Mouse (Mus musculus) yolk sac, embryonic 10.5 days (tissue): ENCODE measurements around the gene Fndc8.

Source experiments
- DNase-seq: peaks from one replicate; pipeline ENCODE4 v3.0.0-alpha.2; 2017; ENCODE audit warnings: low spot score

Gene Fndc8

DNA sequence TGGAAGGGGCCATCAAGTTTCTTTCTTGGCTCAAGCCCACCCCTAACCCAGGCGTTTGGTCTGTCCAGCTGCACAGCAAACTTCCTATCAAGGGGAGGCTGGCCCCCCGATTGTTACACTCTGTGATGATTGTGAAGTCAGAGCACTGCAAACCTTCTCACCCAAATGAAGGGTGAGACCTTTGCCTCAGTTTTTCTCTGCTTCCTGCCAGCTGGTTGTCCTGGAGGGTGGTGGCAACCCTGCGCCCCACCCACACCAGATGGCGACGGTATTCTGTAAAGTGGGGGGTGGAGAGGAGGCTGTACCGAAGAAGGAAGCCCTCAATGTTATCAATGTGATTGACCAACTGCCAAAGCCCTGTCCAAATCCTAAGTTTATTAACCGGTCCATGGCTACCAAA, at the start of gene Fndc8:
TSS of gene Fndc8 (plus strand) at position 189 of the 400 bp plus-strand sequence.
- DNase-seq: no peak

DNA sequence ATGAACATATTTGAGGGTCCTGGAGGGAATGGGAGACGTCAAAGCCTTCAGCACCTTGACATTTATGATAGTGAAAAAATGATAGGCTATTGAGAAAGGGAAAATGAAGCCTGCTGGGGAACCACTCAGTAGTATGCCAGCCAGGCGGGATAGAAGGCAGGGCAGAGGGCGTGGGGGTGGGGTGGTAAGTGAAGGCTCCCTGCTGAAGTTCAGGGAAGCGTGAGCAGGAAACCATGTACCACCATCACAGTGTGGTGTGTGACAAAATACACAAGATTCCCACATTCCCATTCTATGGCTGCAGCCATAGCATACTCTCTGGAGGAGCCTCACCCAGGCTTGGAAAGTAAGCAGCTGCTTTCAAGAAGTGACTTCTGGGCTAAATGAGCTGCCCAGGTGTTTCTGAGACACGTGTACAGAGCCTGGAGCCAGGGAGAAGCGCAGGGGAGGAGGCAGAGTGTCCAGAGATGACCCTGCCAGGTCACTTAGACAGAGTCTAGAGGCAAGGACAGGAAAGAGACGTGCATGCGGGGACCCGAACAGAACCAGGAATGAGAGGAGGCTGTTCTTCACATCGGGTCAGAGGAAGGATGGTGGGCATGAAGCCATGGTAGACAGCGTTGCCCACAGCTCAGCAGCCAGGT, 47.0 kb upstream of the Fndc8 start:
- no peak for DNase-seq

GRCm38 (mm10) chr11:82845415-82846078, 46.4 kb upstream of the Fndc8 start:
- peak; percentile 83 for DNase-seq

DNA sequence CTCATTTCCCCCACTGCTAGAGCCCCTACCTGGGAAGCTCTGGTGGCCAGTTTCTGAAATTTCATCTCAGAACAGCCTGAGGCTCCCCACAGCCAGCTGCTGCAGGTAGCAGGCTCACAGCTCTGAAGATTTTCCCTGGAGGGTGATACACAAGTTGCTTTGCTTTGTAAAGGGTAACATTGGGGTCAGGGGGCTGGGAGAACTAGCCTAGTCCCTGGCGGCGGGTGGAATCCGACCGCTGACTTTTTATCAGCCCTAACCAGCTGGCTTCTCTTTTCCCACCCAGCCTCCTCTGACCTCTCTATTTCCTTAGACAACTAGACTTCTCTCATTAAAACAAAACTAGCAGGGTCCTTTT, 45.9 kb upstream of the Fndc8 start:
- no peak for DNase-seq

DNA sequence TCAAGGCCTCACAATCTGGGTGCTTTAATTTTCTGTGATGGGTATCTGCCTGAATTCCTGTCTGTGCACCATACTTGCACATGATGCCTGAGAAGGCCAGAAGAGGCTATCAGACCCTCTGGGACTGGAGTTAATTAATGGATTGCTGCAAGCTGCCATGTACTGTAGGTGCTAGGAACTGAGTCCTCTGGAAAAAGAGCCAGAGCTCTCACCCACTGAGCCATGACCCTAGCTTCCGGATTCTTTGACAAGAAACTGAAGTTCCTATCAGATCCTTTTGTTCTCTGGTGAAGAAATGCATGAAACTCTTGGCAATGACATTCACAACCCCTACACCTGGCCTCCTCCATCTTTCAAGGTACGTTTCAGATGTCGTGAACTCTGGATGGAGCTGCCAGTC, 45.0 kb upstream of the Fndc8 start:
- no peak for DNase-seq

DNA sequence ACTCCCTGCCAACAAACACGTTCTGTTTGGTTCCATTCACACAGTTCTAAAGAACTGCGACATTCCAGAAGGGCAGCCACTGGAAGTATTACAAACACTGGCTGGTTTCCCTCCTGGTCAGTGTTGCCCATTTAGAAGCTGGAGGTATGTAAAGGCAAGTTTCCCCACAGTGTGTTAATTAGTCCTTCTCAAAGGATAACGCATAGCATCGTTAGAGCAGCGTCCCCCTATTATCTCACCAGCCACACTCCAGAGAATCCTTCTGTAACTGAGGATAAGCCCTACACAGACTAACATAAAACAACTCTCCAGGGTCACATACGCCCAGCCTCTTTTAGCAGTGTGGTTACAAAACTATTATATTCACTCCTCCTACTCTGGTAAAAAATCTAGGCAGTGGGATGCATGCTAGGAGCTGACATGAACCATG, 44.3 kb upstream of the Fndc8 start:
- DNase-seq: no peak

- no peak for DNase-seq
These were observed 41.7 kb upstream of the Fndc8 start for GRCm38 (mm10) chr11:82850259-82850658.

- no peak for DNase-seq
These were observed 39.8 kb upstream of the Fndc8 start for GRCm38 (mm10) chr11:82852115-82852514.

DNA sequence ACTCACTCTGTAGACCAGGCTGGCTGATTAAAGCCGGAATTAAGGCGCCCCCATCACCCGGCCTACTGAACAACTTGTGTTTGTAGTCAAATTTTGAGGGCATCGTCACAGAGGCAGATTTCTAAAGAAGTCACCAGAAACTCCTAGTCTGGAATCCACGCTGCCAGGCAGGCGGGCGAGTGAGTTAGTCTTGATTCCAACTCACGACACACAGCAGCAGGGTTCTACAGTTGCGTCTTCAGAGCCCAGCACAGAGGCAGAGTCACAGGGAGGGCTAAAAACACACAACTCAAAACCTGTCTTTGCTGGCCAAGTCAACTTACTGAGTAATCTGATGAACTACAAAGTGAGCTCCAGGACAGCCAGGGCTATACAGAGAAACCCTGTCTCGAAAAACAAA, 39.4 kb upstream of the Fndc8 start:
- no peak for DNase-seq

GRCm38 (mm10) chr11:82852958-82853357, 39.0 kb upstream of the Fndc8 start:
- DNase-seq: no peak

- no peak for DNase-seq
These were observed 37.8 kb upstream of the Fndc8 start for GRCm38 (mm10) chr11:82854111-82854510.

DNA sequence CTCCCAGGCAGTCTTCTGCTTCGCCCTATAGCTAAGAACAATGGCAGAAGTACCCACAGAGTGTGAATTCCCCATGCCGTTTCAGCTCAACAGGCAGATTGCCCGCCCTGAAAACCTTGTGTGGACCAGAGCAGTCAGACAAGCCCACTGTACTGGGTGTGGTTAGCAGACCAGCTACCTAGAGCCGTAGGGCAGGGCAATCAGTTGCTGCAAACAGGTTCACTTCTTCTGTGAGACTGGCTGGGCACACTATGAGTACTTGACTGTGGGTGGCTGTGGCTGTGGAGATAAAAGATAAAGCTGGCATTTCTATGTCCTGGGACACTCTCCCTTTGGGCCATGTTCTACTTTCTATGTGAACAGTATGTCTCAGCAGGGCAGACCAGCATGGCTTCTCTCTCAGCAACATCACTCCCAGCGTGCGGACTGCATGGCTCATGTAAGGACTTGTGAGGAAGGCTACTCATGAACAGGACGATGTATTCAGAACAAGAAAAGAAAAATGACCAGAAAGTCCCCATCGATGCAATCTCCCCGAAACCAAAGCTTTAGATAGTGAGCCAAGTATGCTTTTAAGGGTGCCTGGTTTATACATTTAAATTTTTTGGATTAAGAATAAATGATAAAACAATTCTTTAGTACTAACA, 36.5 kb upstream of the Fndc8 start:
- DNase-seq: no peak

GRCm38 (mm10) chr11:82856032-82856431, 35.9 kb upstream of the Fndc8 start:
- no peak for DNase-seq

- peak; percentile 61 for DNase-seq
These were observed 34.5 kb upstream of the Fndc8 start for GRCm38 (mm10) chr11:82857307-82857848.

DNA sequence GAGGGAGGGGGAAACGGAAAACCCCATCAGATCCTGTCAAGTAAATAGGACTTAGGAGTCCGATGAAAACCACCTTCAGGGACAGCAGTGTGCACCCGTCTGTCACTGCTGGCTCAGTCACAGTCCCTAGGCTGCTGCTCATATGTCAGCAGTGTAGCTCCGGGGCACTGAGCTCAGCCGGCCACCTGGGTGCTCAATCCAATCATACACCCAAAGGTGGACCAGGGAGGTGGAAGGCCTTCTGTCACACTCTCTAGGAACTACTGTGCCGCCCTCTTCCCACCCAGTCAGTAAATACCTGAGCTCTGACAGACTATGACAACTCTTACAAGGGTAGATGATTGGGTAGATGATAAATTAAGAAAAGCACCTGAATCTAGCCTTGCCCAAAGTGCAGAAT, 31.2 kb upstream of the Fndc8 start:
- no peak for DNase-seq

DNA sequence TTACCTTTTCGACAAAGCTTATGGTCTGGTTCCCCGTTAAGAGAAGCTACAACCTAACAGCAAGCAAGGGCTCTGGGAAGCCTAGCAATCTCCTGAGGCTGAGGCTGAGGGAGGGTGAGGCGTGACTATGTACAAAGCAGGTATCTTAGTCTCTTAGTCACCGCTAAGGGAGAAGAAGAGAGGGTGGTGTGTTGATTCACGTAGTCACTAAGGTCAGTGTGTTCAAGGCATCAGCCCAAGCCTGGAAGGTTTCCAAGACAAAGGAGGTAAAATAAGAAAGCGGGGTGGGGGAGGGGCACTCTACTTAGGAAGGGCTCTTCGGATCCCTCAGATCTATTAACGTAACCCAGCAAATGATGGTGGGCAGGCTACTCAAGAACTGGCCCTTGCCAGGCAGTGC, 30.4 kb upstream of the Fndc8 start:
- DNase-seq: peak; percentile 61

GRCm38 (mm10) chr11:82862638-82863037, 29.3 kb upstream of the Fndc8 start:
- DNase-seq: no peak

GRCm38 (mm10) chr11:82863059-82863458, 28.9 kb upstream of the Fndc8 start:
- no peak for DNase-seq

DNA sequence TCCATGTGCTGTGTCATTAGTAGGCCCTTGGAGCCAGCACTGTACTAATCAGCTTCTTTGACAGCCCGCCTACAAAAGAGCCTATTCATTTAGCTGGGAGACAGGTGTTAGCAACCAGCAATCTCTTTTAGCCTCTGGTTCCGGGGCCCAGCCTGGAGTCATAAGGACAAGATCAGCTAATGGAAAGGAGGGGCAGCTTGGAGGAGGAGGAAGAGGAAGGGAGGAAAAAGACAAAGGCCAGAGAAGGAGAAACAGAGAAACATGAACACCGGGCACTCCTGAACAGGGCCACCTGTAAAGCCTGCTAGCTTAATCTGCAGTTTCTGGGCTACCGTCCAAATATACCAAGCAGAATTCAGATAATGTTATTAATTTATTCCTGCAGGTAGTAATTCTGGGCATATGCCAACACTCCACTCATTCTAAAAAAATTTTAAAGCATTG, 28.4 kb upstream of the Fndc8 start:
- no peak for DNase-seq

- no peak for DNase-seq
These were observed 26.0 kb upstream of the Fndc8 start for GRCm38 (mm10) chr11:82865957-82866356.

GRCm38 (mm10) chr11:82866850-82867564, 24.9 kb upstream of the Fndc8 start:
- no peak for DNase-seq

- DNase-seq: no peak
These were observed 24.0 kb upstream of the Fndc8 start for GRCm38 (mm10) chr11:82867956-82868355.
